10 mouse cellular contexts compared by ENCODE assay signal in genomic region chr1:63614594-63614993, GRCm38 (mm10). TPM values are rescaled to one million over a fixed set of nuclear protein-coding genes. Genes with fewer than 3 reads are reported as not detected.
DNase-seq lines count a peak whose midpoint lies in the region; ATAC-seq lines count a peak whose summit lies in the region.
"Had no signal": no experiment of that assay in that cellular context is flagged by ENCODE, and none has a peak within 500 bp of the region (broad histone marks: within the 10 kb centered on the region; RNA-seq: fewer than 3 reads in every experiment).

No protein-coding gene starts in this region.

- WGBS in forebrain, embryonic 13.5 days: 1% methylated on average over 11 of the region's 11 CpGs

- peak overlapping the region; percentile 1; the same call in 1 of the 2 replicates for H3K4me3 ChIP-seq in forebrain, embryonic 13.5 days
- H3K4me3 ChIP-seq: limb, embryonic 13.5 days had no signal

- peak overlapping the region; percentile 48 for H3K4me2 ChIP-seq in forebrain, embryonic 13.5 days
- H3K4me2 ChIP-seq: limb, embryonic 13.5 days had no signal

- peak; percentile 11 to 26 for DNase-seq in layer of hippocampus, postnatal 10 days (ENCODE audit: low spot score in 2 of 2)
- no peak for DNase-seq in layer of hippocampus, adult 8-10 months (ENCODE audit: low spot score in 2 of 2)
- DNase-seq in ZHBTc4 (ENCODE audit: low read depth, low spot score): peak; percentile 71
- DNase-seq in lung, postnatal 36 days: peak; percentile 15
- peak; percentile 31 for DNase-seq in thymus, postnatal 14 days
- DNase-seq in right cerebral cortex, postnatal 10 days (ENCODE audit: low spot score in 2 of 2): no peak
- no peak for DNase-seq in frontal cortex, postnatal 36 days (ENCODE audit: low spot score in 2 of 2)

- peaks cover 5% of the 10 kb centered on the region for H3K4me1 ChIP-seq in forebrain, embryonic 13.5 days
- H3K4me1 ChIP-seq: limb, embryonic 13.5 days had no signal

- 0 out of 2 replicates have a peak, but pooled peaks cover 11% of the 10 kb centered on the region for H3K27me3 ChIP-seq in forebrain, embryonic 13.5 days

- H3K36me3 ChIP-seq in forebrain, embryonic 13.5 days (ENCODE audit: poor library complexity, severe bottlenecking): no peaks in the 10 kb centered on the region
- H3K36me3 ChIP-seq: limb, embryonic 13.5 days had no signal

- no peak for ATAC-seq in forebrain, embryonic 13.5 days

- H3K9me3 ChIP-seq in forebrain, embryonic 13.5 days (replicated peaks): no peaks in the 10 kb centered on the region

- no peak overlapping the region for H3K9ac ChIP-seq in forebrain, embryonic 13.5 days
- H3K9ac ChIP-seq: limb, embryonic 13.5 days had no signal

- H3K27ac ChIP-seq in forebrain, embryonic 13.5 days: no peak overlapping the region
- H3K27ac ChIP-seq: limb, embryonic 13.5 days had no signal

RNA-seq across cellular contexts. Expression of gene Gm39653, which starts 1.2 kb away (rescaled TPM):
- total RNA-seq in layer of hippocampus, postnatal 10 days (2021): not detected
- total RNA-seq in layer of hippocampus, adult 8-10 months (2022): not detected
- not detected in 2 replicates for polyA plus RNA-seq in forebrain, embryonic 13.5 days (2015; fragmentation: Nextera tagmentation; extraction: Ambion mirVana)
- polyA plus RNA-seq: limb, embryonic 13.5 days; stomach, embryonic 14.5 days had no signal

Comparison
In these comparisons a context has a peak if more than half of its experiments do, and no peak if none do; other contexts are left out.
1. DNase-seq: peak in layer of hippocampus, postnatal 10 days (2 of 2), ZHBTc4 (single experiment), lung, postnatal 36 days (single experiment) and thymus, postnatal 14 days (single experiment); none in layer of hippocampus, adult 8-10 months (0 of 2), right cerebral cortex, postnatal 10 days (0 of 2) and frontal cortex, postnatal 36 days (0 of 2).